Mouse (Mus musculus) hindbrain, embryonic 10.5 days (tissue): ENCODE measurements around the gene Ttc17. TPM values are rescaled to one million over a fixed set of nuclear protein-coding genes. Genes with fewer than 3 reads are reported as not detected.

Experiments used
- DNase-seq: peaks from one replicate; pipeline ENCODE4 v3.0.0-alpha.2; 2017; ENCODE audit warnings: low spot score
- H3K27ac ChIP-seq: fragments of 300-500 bp; sonication (generic); 2 replicates; pipeline ENCODE4 v1.5.1; 2016; ENCODE audit warnings: mild to moderate bottlenecking, moderate library complexity
- H3K27me3 ChIP-seq: fragments of 300-500 bp; sonication (generic); 2 replicates; pipeline ENCODE4 v1.6.1; 2016; ENCODE audit warnings: mild to moderate bottlenecking; ENCODE audit not compliant: poor library complexity, insufficient read depth, severe bottlenecking
- H3K36me3 ChIP-seq: fragments of 300-500 bp; sonication (generic); 2 replicates; pipeline ENCODE4 v1.6.1; 2016; ENCODE audit warnings: mild to moderate bottlenecking, moderate library complexity
- H3K4me1 ChIP-seq: fragments of 300-500 bp; sonication (generic); replicated peaks from 2 replicates; pipeline ENCODE4 v1.6.1; 2016; ENCODE audit warnings: mild to moderate bottlenecking
- H3K4me3 ChIP-seq: fragments of 300-500 bp; sonication (generic); 2 replicates; pipeline ENCODE4 v1.5.1; 2016; ENCODE audit warnings: mild to moderate bottlenecking, moderate library complexity
- H3K9me3 ChIP-seq: fragments of 300-500 bp; sonication (generic); 2 replicates; pipeline ENCODE4 v1.6.1; 2016; ENCODE audit warnings: mild to moderate bottlenecking, moderate library complexity
- WGBS: fragments of 180-500 bp; shearing (Covaris S2); methylation state at CpG from one replicate; pipeline ENCODE4 v1.1.7; 2016; 5-methylcytosine and 5-hydroxymethylcytosine counted together
- polyA plus RNA-seq: library from polyadenylated mRNA; unstranded; fragments of >200 nt; fragmentation: Nextera tagmentation; extraction: Ambion mirVana; gene quantifications from 2 replicates; pipeline ENCODE4 v1.2.1, GENCODE M21; 2016

The Ttc17 gene
- polyA plus RNA-seq, 1 experiment from 2014 or later = 13.9 TPM

GRCm38 (mm10) chr2:94319780-94320179, 86.7 kb downstream of the Ttc17 start:
- no peaks in the 10 kb centered on the region for H3K27me3 ChIP-seq
- H3K36me3 ChIP-seq = peaks cover 78% of the 10 kb centered on the region
- H3K4me1 ChIP-seq = no peaks in the 10 kb centered on the region
- H3K27ac ChIP-seq = no peak overlapping the region
- no peak for DNase-seq
- 93% methylated on average over 2 of the region's 2 CpGs for WGBS
- no peak overlapping the region for H3K4me3 ChIP-seq
- no peaks in the 10 kb centered on the region for H3K9me3 ChIP-seq

- peaks cover 64% of the 10 kb centered on the region for H3K36me3 ChIP-seq
- no peak for DNase-seq
- WGBS = 70% methylated on average over 5 of the region's 5 CpGs
- H3K27me3 ChIP-seq = no peaks in the 10 kb centered on the region
- no peak overlapping the region for H3K27ac ChIP-seq
- H3K4me1 ChIP-seq = no peaks in the 10 kb centered on the region
- no peaks in the 10 kb centered on the region for H3K9me3 ChIP-seq
- H3K4me3 ChIP-seq = no peak overlapping the region
These were observed 90.0 kb downstream of the Ttc17 start for GRCm38 (mm10) chr2:94316526-94316925.

GRCm38 (mm10) chr2:94303984-94304383, 102.5 kb downstream of the Ttc17 start:
- no peak overlapping the region for H3K4me3 ChIP-seq
- H3K4me1 ChIP-seq = no peaks in the 10 kb centered on the region
- 92% methylated on average over 10 of the region's 10 CpGs for WGBS
- no peak for DNase-seq
- no peaks in the 10 kb centered on the region for H3K27me3 ChIP-seq
- no peak overlapping the region for H3K27ac ChIP-seq
- peaks cover 56% of the 10 kb centered on the region for H3K36me3 ChIP-seq
- peaks cover 4% of the 10 kb centered on the region; the same call in 1 of the 2 replicates for H3K9me3 ChIP-seq

GRCm38 (mm10) chr2:94302393-94302792, 104.1 kb downstream of the Ttc17 start:
- 80% methylated on average over 5 of the region's 5 CpGs for WGBS
- DNase-seq = peak; percentile 17
- Histone ChIP-seq H3K4me1 (no peaks in the 10 kb centered on the region), H3K36me3 (peaks cover 59% of the 10 kb centered on the region), H3K27me3 (no peaks in the 10 kb centered on the region), H3K4me3 (no peak overlapping the region), H3K9me3 (peaks cover 4% of the 10 kb centered on the region; the same call in 1 of the 2 replicates), H3K27ac (no peak overlapping the region)

GRCm38 (mm10) chr2:94301749-94302148, 104.7 kb downstream of the Ttc17 start:
- DNase-seq = no peak
- Histone ChIP-seq H3K27me3 (no peaks in the 10 kb centered on the region), H3K4me3 (no peak overlapping the region), H3K9me3 (peaks cover 4% of the 10 kb centered on the region; the same call in 1 of the 2 replicates), H3K4me1 (no peaks in the 10 kb centered on the region), H3K27ac (no peak overlapping the region), H3K36me3 (peaks cover 59% of the 10 kb centered on the region)
- 92% methylated on average over 8 of the region's 8 CpGs for WGBS

- Histone ChIP-seq H3K36me3 (peaks cover 36% of the 10 kb centered on the region), H3K27me3 (no peaks in the 10 kb centered on the region), H3K4me1 (no peaks in the 10 kb centered on the region), H3K27ac (no peak overlapping the region; the same call in 1 of the 2 replicates), H3K9me3 (peaks cover 4% of the 10 kb centered on the region; the same call in 1 of the 2 replicates), H3K4me3 (no peak overlapping the region)
- WGBS = 75% methylated on average over 3 of the region's 3 CpGs
- no peak for DNase-seq
These were observed 109.0 kb downstream of the Ttc17 start for GRCm38 (mm10) chr2:94297467-94297866.

GRCm38 (mm10) chr2:94290483-94290882, 116.0 kb downstream of the Ttc17 start:
- no peaks in the 10 kb centered on the region for H3K9me3 ChIP-seq
- peaks cover 40% of the 10 kb centered on the region for H3K4me1 ChIP-seq
- peak; percentile 76 for DNase-seq
- H3K4me3 ChIP-seq = no peak overlapping the region
- H3K27ac ChIP-seq = peak overlapping the region; percentile 87
- H3K27me3 ChIP-seq = peaks cover 5% of the 10 kb centered on the region; the same call in 1 of the 2 replicates
- no peaks in the 10 kb centered on the region for H3K36me3 ChIP-seq
- under 1% methylated on average over 5 of the region's 5 CpGs for WGBS

GRCm38 (mm10) chr2:94289659-94290058, 116.8 kb downstream of the Ttc17 start:
- peaks cover 5% of the 10 kb centered on the region; the same call in 1 of the 2 replicates for H3K27me3 ChIP-seq
- WGBS = 51% methylated on average over 6 of the region's 6 CpGs
- no peaks in the 10 kb centered on the region for H3K36me3 ChIP-seq
- no peak for DNase-seq
- peaks cover 40% of the 10 kb centered on the region for H3K4me1 ChIP-seq
- H3K27ac ChIP-seq = peak overlapping the region; percentile 87
- peak overlapping the region; percentile 31; the same call in 1 of the 2 replicates for H3K4me3 ChIP-seq
- no peaks in the 10 kb centered on the region for H3K9me3 ChIP-seq

- H3K36me3 ChIP-seq = no peaks in the 10 kb centered on the region
- peak overlapping the region; percentile 87 for H3K27ac ChIP-seq
- H3K9me3 ChIP-seq = no peaks in the 10 kb centered on the region
- H3K27me3 ChIP-seq = peaks cover 5% of the 10 kb centered on the region; the same call in 1 of the 2 replicates
- H3K4me1 ChIP-seq = peaks cover 40% of the 10 kb centered on the region
- 0% methylated on average over 2 of the region's 2 CpGs for WGBS
- peak overlapping the region; percentile 31 for H3K4me3 ChIP-seq
- peak; percentile 87 for DNase-seq
These were observed 117.3 kb downstream of the Ttc17 start for GRCm38 (mm10) chr2:94289169-94289568.

GRCm38 (mm10) chr2:94288086-94288485, 118.4 kb downstream of the Ttc17 start:
- no peaks in the 10 kb centered on the region for H3K36me3 ChIP-seq
- WGBS = 47% methylated on average over 5 of the region's 5 CpGs
- H3K27ac ChIP-seq = peak overlapping the region; percentile 87
- peaks cover 40% of the 10 kb centered on the region for H3K4me1 ChIP-seq
- peaks cover 5% of the 10 kb centered on the region; the same call in 1 of the 2 replicates for H3K27me3 ChIP-seq
- H3K9me3 ChIP-seq = no peaks in the 10 kb centered on the region
- no peak for DNase-seq
- H3K4me3 ChIP-seq = no peak overlapping the region

- H3K27me3 ChIP-seq = peaks cover 5% of the 10 kb centered on the region; the same call in 1 of the 2 replicates
- no peaks in the 10 kb centered on the region for H3K9me3 ChIP-seq
- 74% methylated on average over 7 of the region's 7 CpGs for WGBS
- peaks cover 40% of the 10 kb centered on the region for H3K4me1 ChIP-seq
- H3K27ac ChIP-seq = peak overlapping the region; percentile 87
- no peak overlapping the region for H3K4me3 ChIP-seq
- no peak for DNase-seq
- no peaks in the 10 kb centered on the region for H3K36me3 ChIP-seq
These were observed 119.1 kb downstream of the Ttc17 start for GRCm38 (mm10) chr2:94287435-94287834.

- Histone ChIP-seq H3K27me3 (peaks cover 5% of the 10 kb centered on the region; the same call in 1 of the 2 replicates), H3K9me3 (no peaks in the 10 kb centered on the region), H3K36me3 (no peaks in the 10 kb centered on the region), H3K27ac (no peak overlapping the region), H3K4me3 (no peak overlapping the region), H3K4me1 (peaks cover 17% of the 10 kb centered on the region)
- 87% methylated on average over 6 of the region's 6 CpGs for WGBS
- no peak for DNase-seq
These were observed 123.0 kb downstream of the Ttc17 start for GRCm38 (mm10) chr2:94283526-94283925.

GRCm38 (mm10) chr2:94279596-94279995, 126.9 kb downstream of the Ttc17 start:
- H3K27me3 ChIP-seq = peaks cover 16% of the 10 kb centered on the region
- 81% methylated on average over 5 of the region's 5 CpGs for WGBS
- peaks cover 7% of the 10 kb centered on the region; the same call in 1 of the 2 replicates for H3K4me1 ChIP-seq
- H3K27ac ChIP-seq = no peak overlapping the region
- DNase-seq = no peak
- H3K4me3 ChIP-seq = no peak overlapping the region
- no peaks in the 10 kb centered on the region for H3K9me3 ChIP-seq
- H3K36me3 ChIP-seq = no peaks in the 10 kb centered on the region

GRCm38 (mm10) chr2:94276103-94276502, 130.4 kb downstream of the Ttc17 start:
- peaks cover 46% of the 10 kb centered on the region for H3K27me3 ChIP-seq
- no peak overlapping the region for H3K27ac ChIP-seq
- WGBS = 68% methylated on average over 4 of the region's 4 CpGs
- H3K36me3 ChIP-seq = no peaks in the 10 kb centered on the region
- H3K4me1 ChIP-seq = peaks cover 26% of the 10 kb centered on the region
- no peak for DNase-seq
- no peaks in the 10 kb centered on the region for H3K9me3 ChIP-seq
- H3K4me3 ChIP-seq = no peak overlapping the region
